Mouse (Mus musculus): Measurements from ENCODE around the gene Arhgap24. TPM values are rescaled to one million over a fixed set of nuclear protein-coding genes. Genes with fewer than 3 reads are reported as not detected.

Arhgap24 gene
- polyA plus RNA-seq (2015; fragmentation: Nextera tagmentation; extraction: Ambion mirVana) = 7.2 and 7.3 TPM in 2 replicates

DNA sequence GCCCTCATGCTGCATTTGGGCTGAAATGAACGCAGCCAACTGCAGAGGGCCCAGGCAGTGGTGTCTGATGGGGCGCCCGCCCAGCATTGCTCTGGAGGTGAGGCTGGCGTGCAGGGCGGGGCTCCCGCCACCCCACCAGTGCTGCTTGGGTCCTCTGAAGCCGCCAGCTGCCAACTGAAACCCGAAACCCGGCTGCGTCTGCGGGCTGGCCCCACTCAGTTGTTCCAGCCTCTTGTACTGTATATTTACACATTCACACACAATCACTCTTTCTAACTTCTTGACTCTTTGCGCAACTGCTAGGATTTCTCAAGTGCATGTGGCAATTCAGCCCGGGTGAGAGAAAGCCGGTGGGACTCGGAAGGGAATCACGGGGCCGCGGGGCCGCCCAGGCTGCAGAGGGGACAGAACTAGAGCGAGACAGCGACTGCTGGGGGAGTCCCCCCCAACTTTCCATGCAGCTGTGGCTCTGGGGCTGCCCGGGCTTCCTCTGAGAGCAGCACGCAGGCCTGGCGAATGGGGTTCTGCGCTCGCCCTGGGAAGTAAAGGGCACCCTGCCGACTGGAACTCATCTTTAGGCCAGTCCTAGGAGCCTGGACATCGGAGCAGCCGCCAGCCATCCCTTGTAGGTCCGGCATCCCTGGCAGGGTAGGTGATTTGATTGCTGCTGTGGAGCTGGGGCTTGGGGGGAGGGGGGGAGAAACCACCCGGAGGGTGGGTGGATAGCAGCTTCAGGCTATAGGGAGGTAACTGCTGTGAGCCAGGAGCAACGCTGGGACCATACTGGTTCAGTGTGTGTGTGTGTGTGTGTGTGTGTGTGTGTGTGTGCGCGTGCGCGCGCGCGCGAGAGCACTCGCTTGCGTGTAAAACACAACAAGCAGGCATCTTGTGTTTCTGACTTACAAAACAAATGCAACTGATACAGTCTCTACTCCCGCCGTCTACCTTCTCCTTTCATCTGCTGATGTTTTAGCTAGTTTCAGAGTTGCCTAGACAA lies at the start of gene Arhgap24:
Gene Arhgap24, plus strand, starts transcription at position 177 of the 997 bp plus-strand sequence.
- H3K9me3 ChIP-seq = no peaks in the 10 kb centered on the region
- peak within 1 kb of the TSS; percentile 55 for H3K4me3 ChIP-seq
- ATAC-seq (ENCODE audit: low FRiP score) = peak; percentile 76
- peak within 1 kb of the TSS; percentile 79 for H3K9ac ChIP-seq
- peak within 1 kb of the TSS; percentile 96 for H3K4me2 ChIP-seq
- peak within 1 kb of the TSS; percentile 77 for H3K27ac ChIP-seq
- H3K4me1 ChIP-seq (replicated peaks) = peaks cover 22% of the 10 kb centered on the region
- H3K27me3 ChIP-seq = no peaks in the 10 kb centered on the region
- H3K36me3 ChIP-seq = no peaks in the 10 kb centered on the region
- WGBS = 1% methylated on average over 44 of the region's 44 CpGs

DNA sequence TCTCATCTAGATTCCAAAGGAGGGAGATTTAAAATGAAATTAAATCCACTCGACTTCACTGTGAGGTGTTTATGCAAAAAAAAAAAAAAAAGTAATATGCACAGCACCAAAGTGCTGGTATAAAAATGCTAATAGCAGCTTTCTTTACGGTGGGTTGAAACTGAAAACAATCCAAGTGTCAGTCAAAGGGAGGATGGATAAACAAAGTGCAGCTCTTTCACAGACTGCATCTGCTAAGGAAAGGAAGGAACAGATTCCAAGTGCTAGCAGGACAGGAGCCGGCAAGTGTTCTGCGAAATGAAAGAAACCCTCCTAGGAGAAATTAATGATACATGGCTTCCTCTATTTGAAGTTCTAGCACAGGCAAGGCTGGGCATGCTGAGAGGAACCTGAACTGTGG lies 47.0 kb upstream of the Arhgap24 start:
- WGBS = 41% methylated on average over 4 of the region's 4 CpGs
- no peaks in the 10 kb centered on the region for H3K9me3 ChIP-seq
- no peaks in the 10 kb centered on the region for H3K36me3 ChIP-seq
- no peak overlapping the region for H3K9ac ChIP-seq
- no peak for ATAC-seq (ENCODE audit: low FRiP score)
- H3K27ac ChIP-seq = no peak overlapping the region
- no peaks in the 10 kb centered on the region for H3K27me3 ChIP-seq
- no peak overlapping the region for H3K4me2 ChIP-seq
- H3K4me3 ChIP-seq = no peak overlapping the region
- H3K4me1 ChIP-seq (replicated peaks) = no peaks in the 10 kb centered on the region

DNA sequence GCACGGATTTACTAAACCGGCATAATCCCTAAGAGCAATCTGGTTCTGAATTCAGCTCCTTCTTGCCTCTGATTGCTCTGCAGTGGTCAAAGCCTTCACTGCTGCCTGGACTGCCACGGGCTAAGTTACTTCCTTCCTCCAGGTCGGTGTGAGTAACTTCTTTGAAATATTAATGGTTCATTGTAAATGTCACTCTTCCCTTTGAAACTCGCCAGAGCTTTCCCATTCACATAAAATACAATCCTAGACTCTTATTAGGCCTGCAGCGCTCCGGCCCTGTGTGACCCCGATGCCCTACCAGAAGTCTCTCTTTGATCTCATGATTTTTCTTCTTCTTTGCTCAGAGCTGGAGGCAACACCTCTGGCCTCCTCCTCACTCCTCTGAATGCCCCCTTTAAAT lies 44.6 kb upstream of the Arhgap24 start:
- WGBS = 80% methylated on average over 8 of the region's 8 CpGs
- no peak for ATAC-seq (ENCODE audit: low FRiP score)
- Histone ChIP-seq H3K4me1 (replicated peaks) (no peaks in the 10 kb centered on the region), H3K4me3 (no peak overlapping the region), H3K9ac (no peak overlapping the region), H3K27me3 (no peaks in the 10 kb centered on the region), H3K36me3 (no peaks in the 10 kb centered on the region), H3K27ac (no peak overlapping the region), H3K4me2 (no peak overlapping the region), H3K9me3 (no peaks in the 10 kb centered on the region)

DNA sequence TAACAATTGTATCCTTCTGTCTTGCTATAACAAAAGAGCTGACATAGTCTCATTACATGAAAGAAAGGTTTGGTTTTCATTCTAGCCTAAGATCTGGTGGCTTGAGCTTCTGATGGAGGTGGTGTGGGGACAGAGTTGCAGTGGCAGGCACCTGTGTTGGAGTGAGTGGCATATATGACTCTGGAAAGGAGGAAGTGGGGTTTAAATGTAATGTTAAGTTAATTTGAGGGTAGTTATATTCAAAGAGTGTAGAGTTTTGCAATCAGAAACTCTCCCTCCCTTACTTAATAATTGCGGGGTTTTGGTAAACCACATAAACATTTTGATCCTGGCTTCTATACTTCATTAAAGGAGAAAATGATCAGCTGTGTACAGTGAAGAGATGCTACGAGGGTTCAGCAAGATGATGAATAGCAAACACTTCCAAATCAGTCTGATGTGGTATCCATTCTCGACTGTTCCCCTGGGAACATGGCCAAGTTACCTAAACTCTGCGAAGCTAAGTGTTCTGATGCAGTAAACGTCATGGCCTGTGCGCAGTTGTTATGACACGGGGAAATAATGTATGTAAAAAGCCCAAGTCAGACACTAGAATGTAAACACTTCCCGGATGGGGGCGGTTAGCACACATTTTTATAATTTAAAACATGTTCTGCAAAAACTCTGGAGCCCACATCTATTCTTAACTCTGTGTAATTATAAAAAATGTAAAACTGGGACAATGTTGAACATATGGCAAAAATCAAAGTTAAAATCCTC lies 41.9 kb upstream of the Arhgap24 start:
- Histone ChIP-seq H3K9me3 (no peaks in the 10 kb centered on the region), H3K4me1 (replicated peaks) (no peaks in the 10 kb centered on the region), H3K9ac (no peak overlapping the region), H3K27ac (no peak overlapping the region), H3K36me3 (no peaks in the 10 kb centered on the region), H3K4me2 (no peak overlapping the region), H3K4me3 (no peak overlapping the region), H3K27me3 (no peaks in the 10 kb centered on the region)
- ATAC-seq (ENCODE audit: low FRiP score) = no peak
- WGBS = 90% methylated on average over 9 of the region's 9 CpGs

DNA sequence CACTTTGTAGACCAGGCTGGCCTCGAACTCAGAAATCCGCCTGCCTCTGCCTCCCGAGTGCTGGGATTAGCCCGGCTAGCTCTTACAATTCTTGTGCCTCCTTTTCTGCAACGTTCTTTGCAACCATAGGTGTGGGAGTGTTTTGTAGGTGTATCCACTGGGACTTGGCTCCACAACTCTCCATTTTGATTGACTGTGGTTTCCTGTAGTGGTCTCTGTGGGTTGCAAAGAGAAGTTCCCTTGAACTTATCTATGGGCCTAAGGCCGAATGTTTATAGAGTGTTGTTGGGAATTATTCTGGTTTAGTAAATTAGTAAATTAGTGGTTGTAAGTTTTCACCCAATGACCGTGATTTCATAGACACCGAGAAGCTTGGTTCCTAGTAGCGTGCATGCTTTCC lies 33.8 kb upstream of the Arhgap24 start:
- no peak for ATAC-seq (ENCODE audit: low FRiP score)
- H3K4me1 ChIP-seq (replicated peaks) = no peaks in the 10 kb centered on the region
- no peaks in the 10 kb centered on the region for H3K9me3 ChIP-seq
- no peaks in the 10 kb centered on the region for H3K27me3 ChIP-seq
- no peak overlapping the region for H3K4me3 ChIP-seq
- H3K27ac ChIP-seq = no peak overlapping the region
- H3K4me2 ChIP-seq = no peak overlapping the region
- no peaks in the 10 kb centered on the region for H3K36me3 ChIP-seq
- no peak overlapping the region for H3K9ac ChIP-seq
- 93% methylated on average over 9 of the region's 9 CpGs for WGBS

DNA sequence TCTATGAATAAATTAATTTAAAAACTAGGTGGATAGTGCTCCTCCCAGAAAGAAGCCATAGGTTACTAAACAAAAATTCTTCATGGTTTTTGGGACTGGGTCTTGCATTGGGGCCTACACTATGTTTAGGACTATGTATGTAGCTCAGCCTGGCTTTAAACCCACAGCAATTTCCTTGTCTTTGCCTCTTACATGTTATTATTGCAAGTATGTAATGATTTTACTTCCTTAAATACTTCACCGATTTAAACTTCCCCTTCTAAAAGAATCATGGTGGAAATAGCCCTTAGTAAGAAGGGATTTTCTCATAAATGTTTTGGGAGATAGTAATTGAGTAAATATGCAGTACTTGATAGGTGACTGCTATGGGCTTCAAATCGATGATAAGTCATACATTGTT lies 30.3 kb upstream of the Arhgap24 start:
- Histone ChIP-seq H3K4me3 (no peak overlapping the region), H3K9me3 (no peaks in the 10 kb centered on the region), H3K27me3 (no peaks in the 10 kb centered on the region), H3K9ac (no peak overlapping the region), H3K27ac (no peak overlapping the region), H3K4me2 (no peak overlapping the region), H3K36me3 (no peaks in the 10 kb centered on the region), H3K4me1 (replicated peaks) (no peaks in the 10 kb centered on the region)
- no peak for ATAC-seq (ENCODE audit: low FRiP score)
- WGBS = 92% methylated on average over 2 of the region's 2 CpGs

DNA sequence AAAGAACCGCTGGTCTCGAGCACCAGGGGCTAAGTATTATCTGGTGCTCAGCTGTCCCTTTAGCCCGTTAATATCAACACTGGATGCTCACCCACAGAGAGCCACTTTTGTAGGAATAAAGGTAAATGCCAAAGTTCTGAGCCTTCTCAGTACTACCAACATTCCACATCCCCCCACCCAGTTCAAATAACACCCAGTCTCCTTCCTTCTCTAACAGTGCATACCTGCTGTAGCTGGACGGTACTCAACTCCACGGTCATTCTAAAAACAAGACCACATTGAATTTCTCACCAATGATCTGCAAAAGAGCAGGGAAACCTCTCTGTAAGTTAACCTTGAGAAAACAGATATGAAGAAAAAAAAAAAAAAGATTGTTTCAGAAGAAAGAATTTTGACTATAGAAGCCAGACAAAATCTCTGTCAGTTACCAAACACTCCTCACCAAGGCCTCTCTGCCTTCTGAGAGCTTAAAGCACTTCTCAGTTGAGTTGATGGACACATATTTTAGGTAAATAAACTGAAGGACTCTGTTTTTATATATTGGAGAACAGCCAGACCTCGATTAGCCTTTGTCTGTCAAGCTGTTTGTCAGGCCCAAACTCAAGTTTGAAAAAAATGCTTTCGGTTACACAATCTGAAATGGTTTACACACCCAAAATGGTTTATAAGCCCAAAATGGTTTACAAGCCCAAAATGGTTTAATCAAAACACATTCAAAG lies 29.0 kb upstream of the Arhgap24 start:
- no peaks in the 10 kb centered on the region for H3K27me3 ChIP-seq
- no peaks in the 10 kb centered on the region for H3K9me3 ChIP-seq
- no peaks in the 10 kb centered on the region for H3K36me3 ChIP-seq
- H3K27ac ChIP-seq = no peak overlapping the region
- H3K4me2 ChIP-seq = no peak overlapping the region
- no peak overlapping the region for H3K4me3 ChIP-seq
- no peak for ATAC-seq (ENCODE audit: low FRiP score)
- 86% methylated on average over 7 of the region's 7 CpGs for WGBS
- H3K9ac ChIP-seq = no peak overlapping the region
- H3K4me1 ChIP-seq (replicated peaks) = no peaks in the 10 kb centered on the region

DNA sequence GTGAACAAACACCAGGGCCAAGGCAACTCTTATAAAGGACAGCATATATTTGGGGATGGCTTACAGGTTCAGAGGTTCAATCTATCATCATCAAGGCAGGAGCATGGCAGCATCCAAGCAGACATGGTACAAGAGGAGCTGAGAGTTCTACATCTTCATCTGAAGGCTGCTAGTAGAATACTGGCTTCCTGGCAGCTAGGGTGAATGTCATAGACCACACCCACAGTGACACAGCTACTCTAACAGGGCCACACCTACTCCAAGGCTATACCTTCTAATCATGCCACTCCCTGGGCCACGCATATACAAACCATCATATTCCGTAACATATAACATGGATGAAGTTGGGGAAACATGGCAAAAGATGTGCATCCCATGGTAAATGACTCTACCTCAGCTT lies 27.9 kb upstream of the Arhgap24 start:
- H3K4me2 ChIP-seq = no peak overlapping the region
- 96% methylated on average over 2 of the region's 2 CpGs for WGBS
- no peak for ATAC-seq (ENCODE audit: low FRiP score)

DNA sequence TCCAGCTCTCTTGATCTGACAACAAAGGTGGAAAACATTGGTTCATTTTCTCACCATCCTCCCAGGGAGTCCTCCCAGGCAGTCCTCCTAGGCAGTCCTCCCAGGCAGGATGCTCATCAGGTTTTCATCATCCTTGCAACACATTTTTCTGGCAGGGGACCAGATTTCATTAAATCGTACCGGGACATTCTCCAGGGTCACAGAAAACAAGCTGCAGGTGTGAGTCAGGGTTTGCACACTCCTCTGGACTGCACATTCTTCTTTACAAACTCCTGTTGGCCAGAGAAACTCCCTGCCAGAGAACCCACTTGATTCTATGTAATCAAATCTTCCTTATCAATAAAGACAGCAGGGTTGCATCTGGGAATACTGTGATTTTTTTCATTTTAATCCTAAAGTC lies 25.9 kb upstream of the Arhgap24 start:
- WGBS = 84% methylated on average over 2 of the region's 2 CpGs
- Histone ChIP-seq H3K4me3 (no peak overlapping the region), H3K4me1 (replicated peaks) (no peaks in the 10 kb centered on the region), H3K27me3 (no peaks in the 10 kb centered on the region), H3K27ac (no peak overlapping the region), H3K9me3 (no peaks in the 10 kb centered on the region), H3K9ac (no peak overlapping the region), H3K4me2 (no peak overlapping the region), H3K36me3 (no peaks in the 10 kb centered on the region)
- ATAC-seq (ENCODE audit: low FRiP score) = no peak

More for the DNA sequence above, 27.9 kb upstream of the Arhgap24 start:
- Histone ChIP-seq H3K27ac (no peak overlapping the region), H3K4me1 (replicated peaks) (no peaks in the 10 kb centered on the region), H3K9ac (no peak overlapping the region), H3K27me3 (no peaks in the 10 kb centered on the region), H3K4me3 (no peak overlapping the region), H3K36me3 (no peaks in the 10 kb centered on the region), H3K9me3 (no peaks in the 10 kb centered on the region)

DNA sequence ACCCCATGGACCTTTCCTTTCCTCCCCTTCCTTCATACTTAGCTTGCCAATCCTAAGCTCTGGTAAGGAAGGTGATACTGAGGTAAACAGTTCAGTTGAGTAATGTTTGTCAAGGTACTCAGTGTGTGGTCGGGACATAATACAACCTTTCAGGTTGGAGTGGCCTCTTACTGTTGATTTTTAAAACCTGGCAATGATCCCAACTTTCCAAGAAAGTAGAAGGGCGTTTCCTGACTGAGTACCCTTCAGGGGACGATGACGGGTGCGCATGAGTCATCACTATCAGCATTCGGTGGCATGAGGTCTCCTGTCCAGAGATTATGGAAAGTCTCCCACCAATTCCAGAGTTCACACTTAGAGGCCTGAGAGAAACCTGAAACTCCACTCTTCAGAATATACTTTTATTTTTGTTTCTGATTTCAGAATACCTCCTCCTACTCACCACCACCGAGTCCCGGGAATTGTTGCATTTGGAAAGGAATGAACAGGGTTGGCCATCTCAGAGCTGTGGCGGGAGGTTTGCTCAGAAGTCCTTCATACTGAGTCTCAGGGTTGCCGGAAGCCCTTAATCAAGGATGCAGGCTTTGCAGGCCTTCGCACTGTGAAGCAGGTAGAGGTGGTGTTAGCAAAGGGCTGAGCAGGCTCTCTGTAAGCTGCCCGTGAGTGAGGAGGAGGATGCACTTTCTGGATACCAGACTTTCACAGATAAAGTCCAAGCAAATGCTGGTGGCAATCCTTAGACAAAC lies 20.6 kb upstream of the Arhgap24 start:
- 92% methylated on average over 12 of the region's 12 CpGs for WGBS
- H3K9ac ChIP-seq = no peak overlapping the region
- no peak overlapping the region for H3K27ac ChIP-seq
- no peak overlapping the region for H3K4me2 ChIP-seq
- H3K36me3 ChIP-seq = no peaks in the 10 kb centered on the region
- no peaks in the 10 kb centered on the region for H3K27me3 ChIP-seq
- no peaks in the 10 kb centered on the region for H3K4me1 ChIP-seq (replicated peaks)
- ATAC-seq (ENCODE audit: low FRiP score) = no peak
- no peak overlapping the region for H3K4me3 ChIP-seq
- H3K9me3 ChIP-seq = no peaks in the 10 kb centered on the region

DNA sequence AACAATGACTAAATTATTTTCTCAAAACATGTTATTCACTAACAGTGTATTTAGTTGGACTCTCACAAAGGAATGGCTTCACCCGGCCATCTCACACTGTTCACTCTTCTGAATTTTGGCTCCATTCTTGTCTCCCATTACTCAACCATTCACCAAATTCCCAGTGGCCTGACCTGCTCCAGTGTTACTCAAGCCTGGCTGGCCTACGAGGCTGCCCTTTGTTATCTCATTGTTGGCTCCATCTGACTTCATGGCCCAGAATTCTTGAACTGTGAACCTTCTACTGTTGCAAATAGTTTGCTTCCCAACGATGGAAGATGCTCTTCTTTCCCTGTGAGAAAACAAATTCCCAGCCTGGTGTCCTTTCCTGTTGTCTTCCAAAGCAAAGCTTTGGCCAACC lies 18.2 kb upstream of the Arhgap24 start:
- no peak for ATAC-seq (ENCODE audit: low FRiP score)
- 76% methylated on average over 3 of the region's 3 CpGs for WGBS

More for the DNA sequence above, 18.2 kb upstream of the Arhgap24 start:
- no peak overlapping the region for H3K9ac ChIP-seq
- no peak overlapping the region for H3K27ac ChIP-seq
- no peak overlapping the region for H3K4me2 ChIP-seq
- H3K36me3 ChIP-seq = no peaks in the 10 kb centered on the region
- no peaks in the 10 kb centered on the region for H3K9me3 ChIP-seq
- H3K27me3 ChIP-seq = no peaks in the 10 kb centered on the region
- no peak overlapping the region for H3K4me3 ChIP-seq
- H3K4me1 ChIP-seq (replicated peaks) = no peaks in the 10 kb centered on the region

Data from hindbrain, embryonic 13.5 days (tissue).